Mouse (Mus musculus) neural tube, embryonic 11.5 days (tissue): Measurements from ENCODE around the gene Psmc3. TPM values are rescaled to one million over a fixed set of nuclear protein-coding genes. Genes with fewer than 3 reads are reported as not detected.

Experiments
- ATAC-seq: fragments of 200-750 bp; cut with Nextera tagmentation; 2 replicates; pipeline ENCODE4 v1.8.0; 2017; ENCODE audit warnings: moderate number of reproducible peaks, mild to moderate bottlenecking, moderate TSS enrichment, moderate library complexity; ENCODE audit not compliant: insufficient read depth, low FRiP score, low TSS enrichment
- DNase-seq: peaks from one replicate; pipeline ENCODE4 v3.0.0-alpha.2; 2015; ENCODE audit warnings: low spot score
- H3K27ac ChIP-seq: fragments of 300-500 bp; sonication (generic); 2 replicates; pipeline ENCODE4 v1.5.1; 2014; ENCODE audit warnings: low read depth, mild to moderate bottlenecking, low read length
- H3K27me3 ChIP-seq: fragments of 300-500 bp; sonication (generic); 2 replicates; pipeline ENCODE4 v1.6.1; 2014; ENCODE audit warnings: mild to moderate bottlenecking, low read length, mixed read lengths; ENCODE audit not compliant: control insufficient read depth, insufficient read depth
- H3K36me3 ChIP-seq: fragments of 300-500 bp; sonication (generic); 2 replicates; pipeline ENCODE4 v1.6.1; 2014; ENCODE audit warnings: mild to moderate bottlenecking, low read length, moderate library complexity, mixed read lengths; ENCODE audit not compliant: control insufficient read depth, insufficient read depth
- H3K4me1 ChIP-seq: fragments of 300-500 bp; sonication (generic); 2 replicates; pipeline ENCODE4 v1.6.1; 2014; ENCODE audit warnings: low read length, mixed read lengths; ENCODE audit not compliant: control insufficient read depth, insufficient read depth
- H3K4me2 ChIP-seq: fragments of 300-500 bp; sonication (generic); 2 replicates; pipeline ENCODE4 v1.6.1; 2014; ENCODE audit warnings: low read depth, mild to moderate bottlenecking, moderate library complexity
- H3K4me3 ChIP-seq: fragments of 300-500 bp; sonication (generic); 2 replicates; pipeline ENCODE4 v1.5.1; 2014; ENCODE audit warnings: low read depth, low read length
- H3K9ac ChIP-seq: fragments of 300-500 bp; sonication (generic); 2 replicates; pipeline ENCODE4 v1.6.1; 2014; ENCODE audit warnings: mild to moderate bottlenecking, low read length
- H3K9me3 ChIP-seq: fragments of 300-500 bp; sonication (generic); 2 replicates; pipeline ENCODE4 v1.6.1; 2016; ENCODE audit warnings: low read length; ENCODE audit not compliant: control insufficient read depth
- WGBS: fragments of 180-500 bp; shearing (Covaris S2); extraction: QIAGEN DNeasy Blood & Tissue Kit; methylation state at CpG from one replicate; pipeline ENCODE4 v1.1.7; 2014; 5-methylcytosine and 5-hydroxymethylcytosine counted together
- polyA plus RNA-seq: library from polyadenylated mRNA; unstranded; fragments of >200 nt; fragmentation: Nextera tagmentation; extraction: Ambion mirVana; gene quantifications from 2 replicates; pipeline ENCODE4 v1.2.1, GENCODE M21; 2014

Psmc3 gene
- polyA plus RNA-seq, 1 experiment from 2014 or later, result 387 TPM

DNA sequence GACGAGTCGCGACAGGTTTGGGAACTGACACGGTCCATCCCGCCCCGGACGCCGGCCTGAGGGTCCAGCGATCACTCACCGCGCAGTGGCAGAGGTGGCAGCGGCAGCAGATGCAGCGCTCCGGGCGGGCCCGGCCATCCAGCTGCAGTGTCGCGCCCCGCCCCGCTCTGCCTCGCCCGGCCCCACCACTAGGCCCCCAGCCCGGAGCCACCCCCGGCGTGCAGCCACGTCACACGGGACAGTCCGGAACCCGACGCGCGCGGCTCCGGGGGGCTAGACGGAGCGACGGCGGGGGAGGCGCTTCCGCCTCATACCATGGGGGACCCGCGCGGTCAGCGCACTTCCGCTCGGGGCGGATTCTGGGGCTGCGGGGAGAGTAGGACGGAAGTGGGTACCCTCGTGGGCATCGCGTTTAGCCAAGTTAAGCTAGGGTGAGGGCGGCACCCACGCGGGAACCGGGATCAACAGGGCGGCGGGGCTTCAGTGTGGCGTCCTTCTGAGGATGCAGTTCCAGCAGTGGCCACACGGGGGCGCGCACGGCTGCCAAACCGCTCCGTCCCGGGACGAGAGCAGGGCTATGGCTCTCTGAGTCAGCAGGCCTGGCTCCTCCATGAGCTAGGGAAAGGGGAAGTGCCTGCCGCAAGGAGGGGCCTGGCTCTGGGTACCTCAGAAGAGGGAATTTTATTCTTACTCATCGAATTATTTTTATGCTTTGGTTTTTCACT lies 16.4 kb downstream of the Psmc3 start, which contains the start of gene Slc39a13:
Gene Slc39a13, minus strand, starts transcription at position 342 of the 725 bp plus-strand sequence.
- under 1% methylated on average over 65 of the region's 69 CpGs for WGBS

DNA sequence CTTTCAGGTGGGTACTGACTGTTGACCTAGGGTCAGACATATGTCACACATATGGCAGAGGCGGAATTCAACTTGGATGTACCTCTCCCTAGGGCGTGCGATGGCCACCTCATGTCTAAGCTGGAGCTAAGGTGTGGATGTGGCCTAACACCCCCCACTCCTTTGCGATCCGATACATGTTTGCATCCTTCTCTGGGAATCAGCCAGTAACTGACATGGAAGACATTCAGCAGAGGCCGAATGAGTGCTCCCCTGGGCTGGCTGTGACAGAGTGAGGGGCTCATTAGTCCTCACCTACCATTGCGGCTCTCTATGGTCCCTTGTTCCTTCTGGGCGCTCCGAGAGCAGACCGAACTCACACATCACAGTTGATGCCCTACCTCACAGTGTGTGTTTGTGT lies 17.2 kb downstream of the Psmc3 start:
- ATAC-seq (0 out of 2 replicates have a peak, but pooled peaks have one; percentile 4), DNase-seq (no peak)
- H3K9me3 ChIP-seq, result no peaks in the 10 kb centered on the region
- peak overlapping the region; percentile 72 for H3K9ac ChIP-seq
- peaks cover 15% of the 10 kb centered on the region for H3K4me1 ChIP-seq
- 85% methylated on average over 10 of the region's 10 CpGs for WGBS
- peak overlapping the region; percentile 57; the same call in 1 of the 2 replicates for H3K27ac ChIP-seq
- H3K4me3 ChIP-seq, result peak overlapping the region; percentile 66
- peak overlapping the region; percentile 85 for H3K4me2 ChIP-seq
- H3K36me3 ChIP-seq, result no peaks in the 10 kb centered on the region
- H3K27me3 ChIP-seq, result no peaks in the 10 kb centered on the region

More for the DNA sequence above, 16.4 kb downstream of the Psmc3 start, which contains the start of gene Slc39a13:
- Histone ChIP-seq H3K27ac (peak within 1 kb of the TSS; percentile 57), H3K27me3 (no peaks in the 10 kb centered on the region), H3K4me1 (peaks cover 15% of the 10 kb centered on the region), H3K9me3 (no peaks in the 10 kb centered on the region), H3K36me3 (no peaks in the 10 kb centered on the region), H3K4me3 (peak within 1 kb of the TSS; percentile 66), H3K9ac (peak within 1 kb of the TSS; percentile 72), H3K4me2 (peak within 1 kb of the TSS; percentile 85)
- ATAC-seq (peak; percentile 96), DNase-seq (peak; percentile 95)

DNA sequence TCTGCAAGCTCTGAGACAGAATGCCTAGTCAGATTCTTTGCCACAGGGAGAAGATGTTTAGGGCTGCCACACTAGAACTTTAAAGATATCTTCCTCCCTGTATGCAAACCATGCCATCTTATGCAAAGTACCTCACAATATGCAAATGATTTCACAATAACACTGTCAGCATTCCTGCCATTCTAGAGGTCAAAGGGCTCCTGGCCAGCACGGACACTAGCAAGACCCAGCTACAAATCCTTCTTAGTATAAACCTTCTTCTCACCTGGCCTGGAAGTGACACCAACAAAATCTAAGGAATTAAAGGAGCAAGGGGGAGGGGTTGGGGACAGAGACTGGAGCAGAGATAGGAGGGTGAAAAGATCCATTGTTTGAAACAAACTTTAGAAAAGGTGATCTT lies 18.3 kb downstream of the Psmc3 start:
- H3K9ac ChIP-seq, result no peak overlapping the region
- 51% methylated on average over 1 of the region's 1 CpGs for WGBS
- H3K27ac ChIP-seq, result no peak overlapping the region
- H3K4me1 ChIP-seq, result peaks cover 15% of the 10 kb centered on the region
- DNase-seq (no peak), ATAC-seq (no peak)
- no peak overlapping the region for H3K4me2 ChIP-seq
- no peaks in the 10 kb centered on the region for H3K36me3 ChIP-seq
- H3K27me3 ChIP-seq, result no peaks in the 10 kb centered on the region
- H3K4me3 ChIP-seq, result no peak overlapping the region
- H3K9me3 ChIP-seq, result no peaks in the 10 kb centered on the region

DNA sequence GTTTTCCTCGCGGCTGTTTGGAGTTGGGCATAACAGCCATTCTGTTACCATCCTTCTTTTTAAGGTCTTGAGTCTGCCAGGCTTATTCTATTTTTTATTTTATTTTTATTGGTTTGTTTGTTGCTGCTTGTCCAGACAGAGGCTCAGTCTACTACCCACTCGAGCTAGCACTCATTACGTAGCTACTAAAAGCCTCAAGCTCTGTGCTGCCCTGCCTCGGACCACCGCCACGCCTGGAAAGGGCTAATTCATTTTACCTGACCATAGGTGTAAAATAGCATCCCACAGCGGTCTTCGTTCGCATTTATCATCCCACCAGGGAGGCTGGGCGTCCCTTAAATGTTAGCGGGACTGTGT lies 24.1 kb downstream of the Psmc3 start:
- no peak overlapping the region for H3K27ac ChIP-seq
- WGBS, result 20% methylated on average over 12 of the region's 12 CpGs

DNA sequence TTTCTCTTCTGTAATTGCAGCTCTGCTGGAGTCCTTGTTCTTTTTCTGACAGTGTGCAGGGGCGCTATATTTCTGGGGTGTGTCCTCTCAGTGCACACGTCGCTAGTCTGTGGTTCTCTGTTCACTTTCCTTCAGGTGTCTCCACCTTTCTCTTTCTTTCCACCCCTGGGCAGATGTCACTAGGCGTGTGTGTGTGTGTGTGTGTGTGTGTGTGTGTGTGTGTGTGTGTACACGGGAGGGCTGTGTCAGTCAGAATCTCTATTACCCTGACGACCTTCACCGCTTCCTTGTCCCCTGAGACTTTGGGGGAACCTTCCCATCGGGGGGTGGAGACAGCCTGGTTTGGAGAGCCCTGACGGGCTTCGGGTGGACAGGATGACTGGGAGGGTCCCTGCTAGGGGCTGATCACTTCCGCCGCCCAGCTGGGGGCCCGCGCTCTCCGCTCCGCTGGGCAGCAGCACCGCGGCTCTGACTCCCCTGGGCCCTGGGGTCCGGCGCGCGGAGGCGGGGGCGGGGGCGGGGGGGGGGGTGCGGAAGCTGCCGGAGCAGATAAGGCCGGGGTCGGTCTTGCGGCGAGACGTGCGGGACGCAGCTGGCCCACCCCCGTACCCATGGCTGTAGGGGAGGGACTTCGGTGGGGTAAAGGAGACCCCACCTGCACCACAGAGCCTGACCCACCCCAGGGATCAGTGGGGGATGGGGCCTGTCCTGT lies 24.7 kb downstream of the Psmc3 start:
- no peaks in the 10 kb centered on the region for H3K9me3 ChIP-seq
- WGBS, result 1% methylated on average over 35 of the region's 36 CpGs
- H3K27ac ChIP-seq, result peak overlapping the region; percentile 49; the same call in 1 of the 2 replicates
- no peaks in the 10 kb centered on the region for H3K4me1 ChIP-seq
- peak overlapping the region; percentile 67 for H3K9ac ChIP-seq
- peak; percentile 79 for ATAC-seq
- H3K4me3 ChIP-seq, result peak overlapping the region; percentile 43
- peak overlapping the region; percentile 79 for H3K4me2 ChIP-seq
- peak; percentile 50 for DNase-seq
- no peaks in the 10 kb centered on the region for H3K36me3 ChIP-seq
- no peaks in the 10 kb centered on the region for H3K27me3 ChIP-seq

More for the DNA sequence above, 24.1 kb downstream of the Psmc3 start:
- no peaks in the 10 kb centered on the region for H3K27me3 ChIP-seq
- DNase-seq, result no peak
- no peaks in the 10 kb centered on the region for H3K36me3 ChIP-seq
- H3K4me2 ChIP-seq, result peak overlapping the region; percentile 79
- H3K4me3 ChIP-seq, result peak overlapping the region; percentile 43; the same call in 1 of the 2 replicates
- no peaks in the 10 kb centered on the region for H3K9me3 ChIP-seq
- no peak for ATAC-seq
- H3K4me1 ChIP-seq, result no peaks in the 10 kb centered on the region
- H3K9ac ChIP-seq, result peak overlapping the region; percentile 67; the same call in 1 of the 2 replicates

DNA sequence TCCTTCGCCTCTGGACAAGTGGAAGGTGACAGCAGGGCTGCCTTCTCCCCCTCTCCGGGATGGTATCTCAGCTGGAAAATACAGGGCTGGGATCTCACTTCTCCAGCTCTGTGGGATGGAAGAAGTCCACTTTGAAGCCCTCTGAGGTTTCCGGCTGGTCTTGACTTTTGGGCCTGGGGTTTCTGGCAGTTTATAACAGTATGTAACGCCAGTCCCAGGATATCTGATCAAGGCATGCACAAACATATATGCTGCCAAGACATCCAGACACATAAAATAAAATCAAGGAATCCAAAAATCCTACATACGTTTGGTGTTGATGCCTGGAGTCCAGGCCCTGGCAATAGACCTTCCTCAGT lies 25.2 kb downstream of the Psmc3 start:
- DNase-seq, result no peak
- ATAC-seq, result no peak
- no peaks in the 10 kb centered on the region for H3K9me3 ChIP-seq
- H3K27me3 ChIP-seq, result no peaks in the 10 kb centered on the region
- WGBS, result 36% methylated on average over 5 of the region's 5 CpGs
- H3K4me2 ChIP-seq, result peak overlapping the region; percentile 79
- H3K4me3 ChIP-seq, result peak overlapping the region; percentile 43
- H3K36me3 ChIP-seq, result no peaks in the 10 kb centered on the region
- no peaks in the 10 kb centered on the region for H3K4me1 ChIP-seq
- peak overlapping the region; percentile 67 for H3K9ac ChIP-seq
- H3K27ac ChIP-seq, result peak overlapping the region; percentile 49; the same call in 1 of the 2 replicates

DNA sequence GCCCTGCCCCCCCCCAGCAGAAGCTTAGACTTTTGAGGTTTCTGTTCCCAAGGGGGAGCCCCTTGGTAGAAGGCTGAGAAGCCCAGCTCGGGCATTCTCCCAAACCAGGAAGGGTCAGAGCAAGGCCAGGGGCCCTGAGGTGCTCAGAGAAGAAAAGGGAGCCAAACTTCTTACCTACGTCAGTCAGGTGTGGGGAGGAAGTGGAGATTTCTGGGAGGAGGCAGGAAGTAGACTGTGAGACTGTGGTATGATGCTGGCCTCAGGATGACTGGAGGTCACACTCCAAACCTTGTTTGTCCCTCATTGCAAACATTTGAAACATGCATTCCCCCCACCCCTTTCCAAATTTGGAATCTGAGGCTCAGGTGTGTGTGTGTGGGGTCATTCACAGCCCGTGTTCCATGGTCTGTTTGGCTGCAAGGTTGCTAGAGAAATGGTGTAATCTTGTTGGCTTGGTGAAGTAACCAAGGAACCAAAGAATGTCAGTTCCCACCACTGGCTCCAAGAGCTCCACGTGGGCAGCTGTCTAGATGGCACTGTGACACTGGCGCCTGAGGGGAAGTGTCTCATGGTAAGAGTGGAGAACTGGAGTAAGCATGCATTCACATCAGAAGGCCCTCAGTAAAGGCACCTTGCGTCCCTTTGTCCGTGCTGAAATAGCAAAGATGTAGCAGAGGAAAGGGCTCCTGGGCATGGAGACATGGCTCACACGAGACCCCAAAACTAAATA lies 27.1 kb downstream of the Psmc3 start:
- no peak for DNase-seq
- no peaks in the 10 kb centered on the region for H3K36me3 ChIP-seq
- no peak overlapping the region for H3K9ac ChIP-seq
- H3K9me3 ChIP-seq, result no peaks in the 10 kb centered on the region
- 85% methylated on average over 8 of the region's 8 CpGs for WGBS
- no peak overlapping the region for H3K27ac ChIP-seq
- no peaks in the 10 kb centered on the region for H3K4me1 ChIP-seq
- H3K4me2 ChIP-seq, result no peak overlapping the region
- ATAC-seq, result no peak
- no peaks in the 10 kb centered on the region for H3K27me3 ChIP-seq
- H3K4me3 ChIP-seq, result no peak overlapping the region

DNA sequence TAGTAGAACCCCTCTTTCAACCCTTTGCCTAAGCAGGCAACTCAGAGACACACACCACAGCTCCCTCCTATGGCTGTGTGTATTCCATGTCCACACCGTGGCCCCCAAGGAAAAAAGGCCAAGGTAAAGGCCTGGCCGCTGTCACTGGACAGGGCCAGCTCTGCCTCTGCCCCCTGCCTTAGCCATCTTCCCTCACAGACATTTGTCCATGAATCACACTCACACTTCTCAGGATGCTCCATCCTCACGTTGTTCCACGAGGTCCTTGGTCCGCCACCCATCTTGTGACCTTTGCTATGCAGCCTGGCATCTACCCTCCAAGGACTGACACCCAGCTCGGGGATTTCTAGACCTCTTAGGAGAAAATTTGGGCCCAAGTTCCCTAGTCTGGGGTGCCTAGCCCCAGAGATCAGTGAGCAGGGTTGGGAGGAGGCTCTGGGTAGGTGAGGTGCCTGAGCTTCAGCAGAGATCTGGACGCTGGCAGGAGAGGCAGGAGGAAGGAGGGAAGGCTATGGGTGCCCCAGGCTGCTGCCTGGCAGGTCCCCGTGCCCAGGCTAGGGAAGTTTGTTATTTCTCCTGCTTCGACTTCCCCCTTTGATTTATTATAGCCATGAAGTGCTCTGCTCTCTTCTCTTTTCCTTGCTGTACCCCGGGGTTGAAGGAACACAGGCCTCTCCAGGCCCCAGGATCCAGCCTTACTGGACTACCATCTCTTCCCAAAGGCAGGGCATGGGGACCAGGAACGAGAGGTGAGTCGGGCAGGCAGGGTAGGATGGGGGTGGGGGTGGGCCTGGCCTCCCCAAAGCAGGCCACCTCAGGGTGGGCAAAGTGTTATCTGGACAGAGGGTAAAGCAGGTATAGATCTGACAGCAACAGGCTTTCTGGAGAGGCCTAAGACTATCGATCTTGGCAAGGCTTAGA lies 28.2 kb downstream of the Psmc3 start, which contains the start of gene Spi1:
Gene Spi1, plus strand, starts transcription at position 616 of the 921 bp plus-strand sequence.
- WGBS, result 85% methylated on average over 13 of the region's 13 CpGs
- no peak for ATAC-seq
- Histone ChIP-seq H3K4me2 (no peak within 1 kb of the TSS), H3K9ac (no peak within 1 kb of the TSS), H3K27ac (no peak within 1 kb of the TSS), H3K36me3 (no peaks in the 10 kb centered on the region), H3K27me3 (no peaks in the 10 kb centered on the region), H3K9me3 (no peaks in the 10 kb centered on the region), H3K4me3 (no peak within 1 kb of the TSS), H3K4me1 (no peaks in the 10 kb centered on the region)
- DNase-seq, result no peak
